Mouse (Mus musculus) liver, embryonic 16.5 days (tissue): ENCODE data around the gene Wdr5. TPM values are rescaled to one million over a fixed set of nuclear protein-coding genes. Genes with fewer than 3 reads are reported as not detected.

Experiments
- ATAC-seq: fragments of 200-750 bp; cut with Nextera tagmentation; 2 replicates; pipeline ENCODE4 v1.8.0; 2017; ENCODE audit warnings: low read depth, mild to moderate bottlenecking, moderate number of reproducible peaks, moderate library complexity
- H3K27ac ChIP-seq: fragments of 300-500 bp; sonication (generic); 2 replicates; pipeline ENCODE4 v1.5.1; 2014; ENCODE audit warnings: mild to moderate bottlenecking, low read length
- H3K27me3 ChIP-seq: fragments of 300-500 bp; sonication (generic); 2 replicates; pipeline ENCODE4 v1.6.1; 2014; ENCODE audit warnings: low read depth, low read length, mixed read lengths; ENCODE audit not compliant: control insufficient read depth, insufficient read depth
- H3K36me3 ChIP-seq: fragments of 300-500 bp; sonication (generic); 2 replicates; pipeline ENCODE4 v1.6.1; 2014; ENCODE audit warnings: mild to moderate bottlenecking; ENCODE audit not compliant: control insufficient read depth, insufficient read depth
- H3K4me1 ChIP-seq: fragments of 300-500 bp; sonication (generic); 2 replicates; pipeline ENCODE4 v1.6.1; 2014; ENCODE audit warnings: low read depth, low read length, mixed read lengths; ENCODE audit not compliant: control insufficient read depth
- H3K4me2 ChIP-seq: fragments of 300-500 bp; sonication (generic); 2 replicates; pipeline ENCODE4 v1.6.1; 2014; ENCODE audit warnings: low read depth, low read length, mixed read lengths
- H3K4me3 ChIP-seq: fragments of 300-500 bp; sonication (generic); 2 replicates; pipeline ENCODE4 v1.5.1; 2014; ENCODE audit warnings: low read depth, mild to moderate bottlenecking, low read length
- H3K9ac ChIP-seq: fragments of 300-500 bp; sonication (generic); 2 replicates; pipeline ENCODE4 v1.6.1; 2014; ENCODE audit warnings: low read depth, low read length
- H3K9me3 ChIP-seq: fragments of 300-500 bp; sonication (generic); replicated peaks from 2 replicates; pipeline ENCODE4 v1.6.1; 2016; ENCODE audit warnings: low read length; ENCODE audit not compliant: control insufficient read depth
- WGBS: fragments of 180-500 bp; shearing (Covaris S2); extraction: QIAGEN DNeasy Blood & Tissue Kit; methylation state at CpG from one replicate; pipeline ENCODE4 v1.1.7; 2014; ENCODE audit not compliant: insufficient replicate concordance; 5-methylcytosine and 5-hydroxymethylcytosine counted together
- polyA plus RNA-seq: library from polyadenylated mRNA; unstranded; fragments of >200 nt; fragmentation: Nextera tagmentation; extraction: Ambion mirVana; gene quantifications from 2 replicates; pipeline ENCODE4 v1.2.1, GENCODE M21; 2015

The Wdr5 gene
- polyA plus RNA-seq, 1 experiment from 2014 or later: 22.4 TPM

DNA sequence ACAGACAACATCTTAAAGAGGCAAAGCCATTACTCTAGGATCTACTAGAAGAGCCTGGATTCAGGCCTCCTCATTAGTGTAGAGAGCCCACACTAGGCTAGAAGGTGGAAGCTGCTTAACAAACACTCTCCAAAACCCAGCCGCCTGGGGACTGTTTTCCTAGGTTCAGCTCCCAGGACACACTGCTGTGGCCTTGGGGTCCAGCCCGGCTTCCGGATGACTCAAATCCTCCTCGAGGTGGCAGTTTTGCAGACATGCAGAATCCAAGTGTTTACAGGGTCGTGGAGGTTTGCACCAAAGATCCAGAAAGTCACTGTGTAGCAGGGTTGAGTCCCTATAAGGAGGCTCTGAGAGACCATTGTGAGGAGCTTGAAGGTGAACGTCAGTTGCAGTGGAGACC, 42.0 kb downstream of the Wdr5 start:
- Histone ChIP-seq H3K9me3 (no peaks in the 10 kb centered on the region), H3K9ac (no peak overlapping the region), H3K4me2 (no peak overlapping the region), H3K4me1 (no peaks in the 10 kb centered on the region; the same call in 1 of the 2 replicates), H3K27me3 (no peaks in the 10 kb centered on the region), H3K4me3 (no peak overlapping the region), H3K36me3 (no peaks in the 10 kb centered on the region), H3K27ac (no peak overlapping the region)
- ATAC-seq: no peak
- WGBS: 60% methylated on average over 6 of the region's 6 CpGs

DNA sequence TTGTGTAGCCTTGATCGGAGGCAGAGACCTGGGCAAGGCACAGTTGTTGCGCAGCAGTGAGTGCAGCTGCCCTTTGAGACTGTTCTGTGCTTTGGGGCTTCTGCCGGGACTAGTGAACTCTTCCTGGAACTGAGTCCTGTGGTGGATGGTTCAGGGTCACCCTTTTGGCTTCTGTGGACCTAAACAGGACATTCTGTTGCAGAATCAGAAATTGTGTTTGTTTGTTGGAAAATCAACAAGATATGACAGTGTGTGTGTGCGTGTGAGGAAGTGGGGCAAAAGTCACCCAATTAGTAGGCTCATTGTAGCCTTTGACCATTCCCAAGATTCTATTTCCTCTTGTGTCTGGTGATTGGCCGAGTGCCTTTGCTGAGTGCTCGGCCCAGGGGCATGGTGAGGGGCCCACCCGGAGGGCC, 45.8 kb downstream of the Wdr5 start:
- H3K27me3 ChIP-seq: no peaks in the 10 kb centered on the region
- H3K9me3 ChIP-seq: no peaks in the 10 kb centered on the region
- no peaks in the 10 kb centered on the region; the same call in 1 of the 2 replicates for H3K4me1 ChIP-seq
- WGBS: 62% methylated on average over 7 of the region's 7 CpGs
- H3K27ac ChIP-seq: peak overlapping the region; percentile 64
- no peak overlapping the region for H3K4me3 ChIP-seq
- H3K4me2 ChIP-seq: no peak overlapping the region
- H3K9ac ChIP-seq: no peak overlapping the region
- ATAC-seq: peak; percentile 79
- H3K36me3 ChIP-seq: no peaks in the 10 kb centered on the region

DNA sequence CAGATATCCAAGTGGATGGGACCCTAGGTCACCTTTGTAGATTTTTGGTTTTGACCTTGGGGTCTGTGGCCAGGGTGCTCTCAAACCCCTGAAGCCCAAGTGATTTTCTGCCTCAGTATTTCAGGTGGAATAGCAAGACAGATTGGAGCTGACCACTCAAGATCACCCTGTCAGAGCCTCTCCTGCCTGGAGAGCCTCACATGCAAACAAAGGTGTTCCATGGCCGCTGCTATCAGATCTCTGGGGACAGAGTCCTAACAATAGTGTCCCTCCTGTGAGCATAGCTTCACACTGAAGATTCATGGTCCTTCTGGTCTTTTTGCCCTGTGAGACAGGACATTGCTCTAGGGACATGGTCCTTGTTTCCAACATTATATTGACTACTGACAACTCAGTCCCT, 46.2 kb downstream of the Wdr5 start:
- Histone ChIP-seq H3K36me3 (no peaks in the 10 kb centered on the region), H3K9me3 (no peaks in the 10 kb centered on the region), H3K4me2 (no peak overlapping the region), H3K4me3 (no peak overlapping the region), H3K27ac (peak overlapping the region; percentile 64; the same call in 1 of the 2 replicates), H3K9ac (no peak overlapping the region), H3K4me1 (no peaks in the 10 kb centered on the region; the same call in 1 of the 2 replicates), H3K27me3 (no peaks in the 10 kb centered on the region)
- ATAC-seq: peak; percentile 17
- 57% methylated on average over 1 of the region's 1 CpGs for WGBS

DNA sequence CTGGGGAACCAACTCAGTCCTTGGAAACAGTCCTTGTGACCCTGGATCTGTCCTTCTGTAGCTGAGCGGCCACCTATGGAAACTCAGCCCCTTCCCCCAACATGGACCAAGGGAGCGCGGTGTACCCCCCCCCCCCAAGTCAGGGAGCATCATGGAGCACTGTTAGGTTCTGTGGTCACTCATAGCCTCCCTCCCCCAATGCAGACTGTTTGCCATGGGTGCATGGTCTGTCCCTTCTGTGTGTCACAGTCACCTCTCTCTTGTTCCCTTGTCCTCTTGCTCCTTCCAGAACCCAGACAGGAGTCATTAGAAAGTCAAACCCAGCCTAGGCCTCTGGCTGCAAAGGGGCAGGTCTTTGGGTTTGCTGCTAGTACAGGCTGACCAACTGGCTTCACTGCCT, 46.9 kb downstream of the Wdr5 start:
- 63% methylated on average over 3 of the region's 3 CpGs for WGBS
- Histone ChIP-seq H3K36me3 (no peaks in the 10 kb centered on the region), H3K4me1 (no peaks in the 10 kb centered on the region; the same call in 1 of the 2 replicates), H3K9me3 (no peaks in the 10 kb centered on the region), H3K4me2 (no peak overlapping the region), H3K9ac (no peak overlapping the region), H3K27me3 (no peaks in the 10 kb centered on the region), H3K4me3 (no peak overlapping the region), H3K27ac (no peak overlapping the region)
- ATAC-seq: no peak

DNA sequence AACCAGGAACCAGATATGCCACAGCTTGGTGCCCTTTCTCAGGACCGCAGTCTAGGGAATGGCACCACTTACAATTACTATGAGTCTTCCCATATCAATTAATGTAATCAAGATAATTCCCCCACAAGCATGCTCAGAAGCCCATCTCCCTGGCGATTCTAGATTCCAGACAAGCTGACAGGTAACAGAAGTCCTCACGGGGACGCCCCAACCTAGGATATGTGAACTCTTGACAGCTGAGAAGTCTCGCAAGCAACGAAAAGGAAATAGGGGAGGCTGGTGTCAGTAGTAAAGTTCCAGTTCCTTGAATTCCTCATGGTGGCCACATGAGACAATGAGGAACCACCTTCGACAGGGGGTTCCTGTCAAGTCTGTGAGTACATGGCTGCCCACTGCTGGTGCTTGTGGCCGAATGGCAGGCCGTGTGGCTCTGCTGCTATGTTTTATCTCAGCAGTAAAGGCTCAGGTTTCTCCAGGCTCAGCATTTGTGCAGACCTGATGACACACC, 48.7 kb downstream of the Wdr5 start:
- no peak overlapping the region for H3K27ac ChIP-seq
- no peaks in the 10 kb centered on the region; the same call in 1 of the 2 replicates for H3K4me1 ChIP-seq
- H3K9ac ChIP-seq: no peak overlapping the region
- H3K4me3 ChIP-seq: no peak overlapping the region
- no peaks in the 10 kb centered on the region for H3K9me3 ChIP-seq
- no peaks in the 10 kb centered on the region for H3K36me3 ChIP-seq
- H3K27me3 ChIP-seq: no peaks in the 10 kb centered on the region
- no peak overlapping the region for H3K4me2 ChIP-seq
- no peak for ATAC-seq
- WGBS: 30% methylated on average over 9 of the region's 9 CpGs

DNA sequence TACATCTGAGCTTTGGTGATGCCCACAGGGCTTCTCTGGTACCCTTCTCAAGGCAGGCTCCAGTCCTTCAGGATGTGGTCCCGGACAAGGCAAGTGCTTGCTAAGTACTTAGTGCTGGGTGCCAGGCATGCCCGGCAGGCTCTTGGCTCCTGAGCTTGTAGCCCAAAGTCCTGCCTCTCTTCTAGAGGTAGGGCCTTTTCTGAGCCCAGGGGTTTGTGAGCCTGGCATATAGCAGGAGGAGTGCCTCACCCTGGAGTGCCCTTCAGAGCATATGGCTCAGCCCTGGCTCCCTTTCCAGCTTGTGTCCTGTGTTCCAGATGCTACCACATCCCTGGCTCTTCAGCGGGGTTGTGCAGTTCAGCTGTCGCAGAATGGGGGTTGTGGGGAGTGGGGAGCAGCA, 49.7 kb downstream of the Wdr5 start:
- Histone ChIP-seq H3K4me2 (no peak overlapping the region), H3K36me3 (no peaks in the 10 kb centered on the region), H3K27me3 (no peaks in the 10 kb centered on the region), H3K9me3 (no peaks in the 10 kb centered on the region), H3K9ac (no peak overlapping the region), H3K27ac (no peak overlapping the region), H3K4me3 (no peak overlapping the region), H3K4me1 (no peaks in the 10 kb centered on the region; the same call in 1 of the 2 replicates)
- 66% methylated on average over 4 of the region's 4 CpGs for WGBS
- no peak for ATAC-seq

DNA sequence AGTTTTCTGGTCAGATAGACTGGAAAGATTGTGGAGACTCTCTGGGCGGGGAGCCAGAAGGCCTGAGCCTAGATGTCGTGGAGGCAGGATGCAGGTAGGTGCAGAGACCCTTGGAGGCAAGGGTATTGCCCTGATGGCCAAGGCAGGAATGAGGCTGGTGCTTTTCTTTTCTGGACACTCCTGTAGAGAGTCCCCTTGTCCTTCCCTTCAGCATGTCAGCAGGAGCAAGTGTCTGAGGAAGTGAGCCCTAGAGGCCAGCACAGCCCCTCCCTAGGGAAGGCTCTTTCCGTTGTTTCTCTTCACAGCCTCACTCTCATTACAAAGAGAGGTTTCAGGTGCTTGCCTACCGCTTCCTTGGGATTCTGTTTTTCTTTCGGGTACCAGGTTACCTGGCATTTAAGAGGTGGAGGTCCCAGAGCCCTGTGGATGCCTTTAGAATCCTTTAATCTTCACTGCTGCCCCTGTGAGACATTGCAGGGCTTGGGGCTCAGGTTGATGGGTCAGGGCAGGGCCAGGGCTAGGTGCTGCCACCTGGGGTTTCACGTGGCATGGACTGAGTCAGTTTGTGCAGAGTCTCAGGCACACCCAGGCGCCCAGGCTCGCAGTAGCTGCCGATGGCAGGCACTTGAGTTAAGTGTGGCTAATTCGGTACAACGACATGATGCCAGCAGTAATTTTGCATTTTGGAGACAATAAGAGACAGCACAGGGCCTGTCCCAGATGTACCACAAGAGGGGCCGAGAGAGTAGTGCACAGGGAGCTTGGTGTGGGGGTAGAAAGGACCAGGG, 50.6 kb downstream of the Wdr5 start:
- Histone ChIP-seq H3K36me3 (no peaks in the 10 kb centered on the region), H3K9me3 (no peaks in the 10 kb centered on the region), H3K4me2 (no peak overlapping the region), H3K4me1 (no peaks in the 10 kb centered on the region; the same call in 1 of the 2 replicates), H3K27me3 (no peaks in the 10 kb centered on the region), H3K9ac (no peak overlapping the region), H3K27ac (no peak overlapping the region), H3K4me3 (no peak overlapping the region)
- no peak; the same call in 1 of the 2 replicates for ATAC-seq
- WGBS: 56% methylated on average over 12 of the region's 12 CpGs

DNA sequence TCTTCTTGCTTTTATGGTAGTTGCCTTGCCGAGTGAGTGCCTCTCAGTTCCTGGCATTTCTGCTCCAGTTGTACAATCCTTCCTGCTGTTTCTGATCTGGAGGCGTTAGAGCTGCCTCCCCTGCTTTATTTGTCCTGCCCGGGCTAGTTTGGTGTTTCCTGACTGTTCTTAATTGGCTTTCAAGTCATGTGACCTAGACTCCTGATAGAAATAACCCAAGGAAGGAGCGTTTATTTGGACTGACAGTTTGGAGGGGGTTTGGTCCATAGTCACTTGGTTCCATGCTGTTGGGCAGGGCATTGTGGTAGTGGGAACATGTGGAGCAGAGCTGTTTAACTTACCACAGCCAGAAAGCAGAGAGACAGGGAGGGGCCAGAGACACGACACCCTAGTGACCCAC, 55.9 kb downstream of the Wdr5 start:
- 55% methylated on average over 5 of the region's 5 CpGs for WGBS
- Histone ChIP-seq H3K4me3 (no peak overlapping the region), H3K27ac (no peak overlapping the region), H3K27me3 (no peaks in the 10 kb centered on the region), H3K4me2 (no peak overlapping the region), H3K4me1 (no peaks in the 10 kb centered on the region), H3K9me3 (no peaks in the 10 kb centered on the region), H3K36me3 (no peaks in the 10 kb centered on the region), H3K9ac (no peak overlapping the region)
- no peak for ATAC-seq

DNA sequence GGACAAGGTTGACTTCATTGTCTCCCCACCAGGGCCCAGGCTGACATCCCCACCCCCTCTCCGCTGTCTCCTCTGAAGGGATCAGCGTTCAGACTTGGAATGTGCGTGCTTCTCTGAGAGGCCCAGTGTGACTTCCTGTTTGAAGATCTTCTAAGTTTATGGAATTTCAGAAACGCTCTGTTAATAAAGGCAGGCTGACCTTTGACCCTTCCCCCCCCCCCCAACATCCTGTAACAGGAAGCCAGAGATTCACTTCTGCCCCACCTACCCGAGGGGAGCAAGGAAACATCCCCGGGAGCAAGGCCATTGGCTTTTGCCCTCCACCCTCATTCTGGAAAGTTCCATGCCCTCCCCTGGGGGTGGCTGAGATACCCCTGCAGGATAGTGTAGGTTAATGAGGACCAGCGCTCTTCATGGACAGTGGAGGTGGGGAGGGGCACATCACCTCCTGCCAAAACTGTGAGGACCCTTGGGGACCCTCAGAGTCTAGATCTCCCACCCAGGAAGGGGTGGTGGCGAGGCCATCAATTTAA, 57.4 kb downstream of the Wdr5 start:
- H3K9ac ChIP-seq: no peak overlapping the region
- H3K4me3 ChIP-seq: no peak overlapping the region
- no peak overlapping the region for H3K27ac ChIP-seq
- 43% methylated on average over 8 of the region's 8 CpGs for WGBS
- H3K27me3 ChIP-seq: no peaks in the 10 kb centered on the region
- no peaks in the 10 kb centered on the region for H3K4me1 ChIP-seq
- H3K9me3 ChIP-seq: no peaks in the 10 kb centered on the region
- 0 out of 2 replicates have a peak, but pooled peaks have one; percentile 19 for ATAC-seq
- no peak overlapping the region for H3K4me2 ChIP-seq
- H3K36me3 ChIP-seq: no peaks in the 10 kb centered on the region
